Mouse (Mus musculus) common myeloid progenitor, adult 5-6 weeks (primary cell): ENCODE data around the gene Bora. TPM values are rescaled to one million over a fixed set of nuclear protein-coding genes. Genes with fewer than 3 reads are reported as not detected.

Experiments
- ATAC-seq: replicated peaks from 2 replicates; pipeline ENCODE4 v1.8.0; 2016; ENCODE audit warnings: low read depth, mild to moderate bottlenecking, moderate TSS enrichment, inconsistent platforms; ENCODE audit not compliant: poor library complexity, severe bottlenecking
- total RNA-seq: library from RNA; stranded (forward); fragments of 200-1000, 187-1606 nt; gene quantifications from 2 replicates; pipeline ENCODE4 v1.2.3, GENCODE M21; 2017

The Bora gene
- total RNA-seq, 1 experiment from 2014 or later: 54.0 TPM

DNA sequence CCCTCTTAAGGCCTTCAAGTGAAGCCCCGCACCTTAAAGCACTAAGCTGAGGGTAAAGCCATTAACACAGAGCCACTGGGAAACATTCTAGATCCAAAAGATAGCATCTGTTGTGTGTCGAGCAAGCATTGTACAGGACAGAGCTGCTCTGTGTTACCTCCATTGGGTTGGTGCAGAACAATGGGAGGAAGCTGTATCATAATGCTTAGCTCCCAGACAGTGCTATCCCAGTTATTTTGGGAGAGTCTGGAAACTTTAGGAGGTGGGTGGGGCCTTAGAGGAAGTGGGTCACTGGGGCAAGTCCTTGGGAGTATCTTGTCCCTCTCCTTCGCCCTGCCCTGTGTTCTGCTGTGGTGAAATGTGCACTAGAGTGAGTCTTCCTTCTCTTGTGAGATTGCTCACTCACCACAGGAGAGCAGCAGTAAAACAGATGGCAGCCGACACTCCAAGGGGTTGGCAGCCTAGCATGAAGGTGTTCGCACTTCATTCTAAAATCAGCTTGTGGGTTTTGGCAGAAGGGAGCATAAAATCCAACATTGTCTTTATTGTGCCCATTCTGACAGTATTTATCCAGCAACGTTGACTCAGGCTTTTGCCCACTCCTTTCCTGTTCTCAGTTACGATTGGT is 13.1 kb downstream of the Bora start:
- ATAC-seq: no peak

DNA sequence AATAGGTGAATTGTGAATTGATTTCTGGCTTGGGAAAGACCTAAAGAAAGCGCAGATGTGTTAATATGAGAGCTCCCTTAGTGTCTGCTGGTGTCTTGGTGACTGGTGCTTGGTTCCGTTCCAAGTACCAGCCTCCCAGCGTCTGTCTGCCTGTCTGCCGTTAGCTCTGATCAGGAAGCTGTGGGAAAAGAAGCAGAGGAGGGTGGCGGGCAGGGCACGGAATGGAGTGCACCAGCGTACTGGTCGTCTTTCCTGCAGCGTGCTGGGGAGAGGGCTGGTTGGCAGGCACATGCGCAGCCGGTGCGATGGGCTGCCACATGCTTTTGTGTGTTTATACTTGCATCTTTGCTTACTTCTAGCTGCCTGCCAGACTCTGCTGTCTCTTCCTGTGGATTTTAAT is 14.6 kb downstream of the Bora start:
- peak; percentile 52 for ATAC-seq

DNA sequence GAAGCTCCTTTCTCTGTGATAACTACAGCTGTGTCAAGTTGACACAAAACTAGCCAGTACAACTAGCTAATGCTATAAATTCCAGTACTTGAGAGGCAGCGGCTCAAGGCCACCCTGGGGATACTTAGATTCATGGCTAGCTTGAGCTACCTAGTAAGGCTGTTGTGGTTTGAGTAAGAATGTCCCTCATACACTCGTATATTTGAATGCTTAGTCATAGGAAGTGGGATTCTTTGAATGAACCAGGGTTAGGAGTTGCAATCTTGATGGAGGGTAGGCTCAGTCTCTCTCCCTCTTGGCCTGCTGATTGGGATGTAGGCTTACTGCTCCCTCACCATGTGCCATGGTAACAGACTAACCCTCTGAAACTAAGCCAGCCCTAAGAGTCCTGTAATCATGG is 17.1 kb downstream of the Bora start:
- ATAC-seq: no peak

DNA sequence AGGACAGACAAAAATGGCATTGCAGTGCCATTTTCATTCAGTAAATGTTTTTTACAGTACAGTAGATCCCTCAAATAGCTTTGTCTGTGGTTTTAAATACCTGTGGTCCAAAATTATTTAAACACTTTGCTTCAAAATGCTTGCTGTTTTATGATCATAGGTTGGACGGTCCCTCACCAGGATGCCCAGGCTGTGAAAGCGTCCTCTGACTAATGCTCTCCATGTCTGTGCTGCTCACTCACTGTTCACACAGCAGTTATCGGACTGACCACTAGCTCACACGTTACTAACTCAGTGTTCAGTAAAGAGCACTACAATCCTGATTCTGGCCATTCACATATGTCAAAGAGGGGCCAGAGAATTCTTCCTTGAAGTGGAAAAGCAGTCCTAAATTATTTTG is 25.1 kb downstream of the Bora start:
- ATAC-seq: no peak

DNA sequence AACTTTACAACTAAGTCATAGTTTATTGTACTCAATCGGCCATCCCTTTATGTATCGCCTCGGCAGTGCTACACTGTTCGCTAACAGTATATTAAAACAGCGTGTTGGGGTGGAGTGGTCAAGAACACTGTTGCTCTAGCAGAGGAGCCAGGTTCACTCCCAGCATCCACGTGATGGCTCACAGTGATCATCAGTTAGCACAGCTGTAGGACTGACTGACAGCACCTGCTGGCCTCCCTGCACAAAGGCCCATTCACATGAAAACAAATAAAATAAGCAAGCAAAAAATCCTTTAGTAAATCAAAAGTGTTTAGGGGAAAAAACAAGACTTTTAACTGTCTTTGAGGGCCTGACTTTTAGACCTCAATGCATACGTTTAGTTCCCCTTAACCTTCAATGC is 42.9 kb downstream of the Bora start:
- no peak for ATAC-seq

DNA sequence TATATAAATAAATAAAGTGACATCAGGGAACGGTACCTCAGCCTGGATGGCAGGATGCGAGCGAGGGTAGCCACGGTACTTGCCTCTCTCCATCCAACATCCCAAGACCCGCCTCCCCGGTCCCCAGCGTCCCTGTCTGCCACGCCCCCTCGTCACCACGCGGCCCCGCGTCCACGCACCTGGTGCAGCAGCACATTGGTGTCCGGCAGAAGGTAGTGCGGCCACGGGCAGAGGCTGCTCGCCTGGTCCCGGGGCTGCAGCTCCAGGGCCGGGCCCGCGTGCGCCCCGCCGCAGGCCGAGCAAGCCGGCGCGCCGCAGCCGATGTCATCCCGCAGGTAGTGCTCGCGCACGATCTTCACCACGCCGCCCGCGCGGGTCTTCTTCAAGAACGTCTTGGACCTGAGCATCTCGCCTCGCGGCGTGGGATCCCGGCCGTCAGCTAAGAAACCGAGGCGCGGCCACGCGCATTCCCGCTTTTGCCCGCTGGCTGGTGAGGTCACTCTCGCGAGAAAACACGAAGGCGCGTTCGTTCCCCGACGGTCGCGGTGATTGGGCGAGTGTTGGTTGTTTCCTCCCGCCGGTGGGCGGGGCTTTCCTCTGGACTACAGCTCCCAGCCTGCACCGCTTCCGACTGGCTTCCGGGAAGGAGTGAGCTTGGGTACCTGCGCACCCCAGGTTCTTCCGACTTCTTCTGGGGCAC is 53.4 kb downstream of the Bora start, which contains the start of the genes Pibf1 and Dis3:
Pibf1 (plus strand) TSS at position 158 of the 700 bp plus-strand sequence.
Dis3 (minus strand) TSS at position 504 of the 700 bp plus-strand sequence.
- ATAC-seq: peak; percentile 98

DNA sequence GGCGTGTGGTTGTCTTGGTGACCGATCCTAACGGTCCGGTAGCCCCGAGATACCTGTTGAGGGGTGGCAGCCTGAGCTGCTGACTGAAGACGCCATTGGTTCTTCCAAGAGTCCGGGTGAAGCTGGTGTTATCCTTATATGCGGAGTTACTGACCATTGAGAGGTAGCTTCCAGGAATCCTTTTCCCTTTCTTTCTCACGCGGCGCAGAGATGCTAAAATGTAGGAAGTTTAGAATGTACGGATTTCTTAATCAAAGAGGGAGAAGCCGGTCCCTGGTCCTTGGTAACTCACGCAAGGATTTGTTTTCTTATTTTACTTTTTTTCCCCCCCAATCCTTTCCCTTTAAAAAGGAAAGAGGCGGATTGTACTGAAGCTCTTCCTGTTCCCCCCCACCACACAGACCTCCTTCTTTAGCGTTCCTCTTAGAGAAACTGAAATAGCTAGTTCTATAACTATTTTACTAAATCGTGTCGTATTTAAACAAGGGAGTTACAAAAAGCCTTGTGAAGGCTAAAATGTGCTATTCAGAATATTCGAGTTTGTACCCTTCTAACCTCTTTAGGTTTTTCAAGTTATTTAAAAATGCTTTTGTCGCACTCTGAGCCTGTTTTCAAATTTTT is 54.1 kb downstream of the Bora start:
- peak; percentile 36 for ATAC-seq

DNA sequence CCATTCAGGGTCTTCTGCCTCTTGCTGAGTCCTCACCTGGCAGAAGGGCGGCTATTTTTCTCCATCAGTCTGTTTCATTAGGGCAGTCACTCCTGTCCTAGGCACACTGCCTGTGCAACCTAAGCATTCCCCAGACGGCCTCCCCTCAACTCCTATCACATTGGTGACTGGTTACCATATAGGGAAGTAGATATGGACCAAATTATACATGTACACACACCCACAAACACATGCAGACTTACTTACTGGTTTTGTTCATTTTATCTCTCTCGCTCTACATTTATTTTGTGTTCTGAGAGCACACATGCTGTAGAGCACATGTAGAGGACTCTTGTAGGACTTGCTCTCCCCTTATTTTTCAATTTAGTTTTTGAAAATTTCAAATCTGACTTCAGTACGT is 57.0 kb downstream of the Bora start:
- no peak for ATAC-seq

DNA sequence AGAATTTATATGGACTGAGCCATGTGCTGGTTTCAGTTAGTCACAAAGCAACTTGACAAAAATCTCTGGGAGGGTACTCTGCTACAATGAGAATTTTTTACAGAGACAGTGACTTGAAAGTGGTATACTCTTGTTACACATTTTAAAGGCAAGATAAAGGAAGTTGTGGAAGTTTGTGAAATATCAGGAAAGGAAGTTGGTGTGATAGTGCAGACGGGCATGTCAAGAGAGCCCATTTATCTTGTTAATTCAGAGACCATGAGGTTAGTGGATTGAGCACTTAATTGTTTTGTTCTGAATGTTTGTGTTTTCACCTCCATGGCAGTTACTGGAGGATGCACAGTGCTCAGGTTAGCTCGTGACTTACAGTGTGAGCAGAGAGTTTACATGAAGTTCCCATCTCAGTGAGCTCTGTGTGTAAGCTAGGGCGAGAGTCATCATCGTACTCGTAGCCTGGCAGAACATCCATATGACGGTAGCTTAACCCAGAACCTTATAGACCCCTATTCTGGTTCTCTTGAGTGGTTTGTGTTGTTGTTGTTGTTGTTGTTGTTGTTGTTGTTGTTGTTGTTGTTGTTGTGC is 58.6 kb downstream of the Bora start:
- ATAC-seq: no peak

DNA sequence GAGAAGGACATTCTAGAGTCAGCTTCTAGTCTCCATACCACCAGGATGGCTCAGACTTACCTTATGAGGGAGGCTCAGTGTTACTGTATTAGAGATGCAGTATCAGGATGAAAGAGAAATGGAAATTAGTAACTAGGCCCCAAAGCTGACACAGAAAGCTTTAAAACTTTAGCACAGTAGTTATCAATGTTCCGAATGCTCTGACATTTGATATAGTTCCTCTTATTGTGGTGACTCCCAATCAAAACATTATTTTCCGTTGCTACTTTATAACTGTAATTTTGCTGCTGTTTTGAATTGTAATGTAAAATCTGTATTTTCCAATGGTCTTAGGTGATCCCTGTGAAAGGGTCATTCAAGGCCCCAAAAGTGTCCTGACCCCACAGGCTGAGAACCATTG is 60.6 kb downstream of the Bora start:
- no peak for ATAC-seq

DNA sequence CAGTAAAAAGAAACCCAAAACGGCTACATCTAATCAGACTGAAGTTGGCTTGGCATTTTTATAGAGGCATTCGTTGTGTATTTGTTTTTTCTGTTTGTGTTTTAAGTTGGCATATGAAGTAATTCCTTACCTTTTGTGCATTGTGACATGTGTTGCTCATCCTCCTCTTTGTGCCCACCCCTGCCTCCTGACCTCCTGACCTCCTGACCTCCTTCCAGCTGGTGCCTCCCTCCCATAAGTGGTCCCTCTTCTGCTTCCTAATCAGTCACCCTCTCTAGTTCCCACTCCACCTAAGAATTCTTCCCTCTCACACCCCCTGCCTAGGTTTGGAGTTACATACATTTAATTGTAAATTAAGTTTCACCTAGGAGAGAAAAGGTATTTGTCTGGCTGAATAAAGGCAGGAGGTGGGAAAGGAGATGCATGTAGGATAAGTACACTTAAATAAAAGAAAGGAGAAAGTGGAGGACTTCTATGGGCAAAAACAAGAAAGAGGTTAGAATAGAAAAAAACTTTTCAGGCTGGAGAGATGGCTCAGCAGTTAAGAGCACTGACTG is 61.7 kb downstream of the Bora start:
- no peak for ATAC-seq

DNA sequence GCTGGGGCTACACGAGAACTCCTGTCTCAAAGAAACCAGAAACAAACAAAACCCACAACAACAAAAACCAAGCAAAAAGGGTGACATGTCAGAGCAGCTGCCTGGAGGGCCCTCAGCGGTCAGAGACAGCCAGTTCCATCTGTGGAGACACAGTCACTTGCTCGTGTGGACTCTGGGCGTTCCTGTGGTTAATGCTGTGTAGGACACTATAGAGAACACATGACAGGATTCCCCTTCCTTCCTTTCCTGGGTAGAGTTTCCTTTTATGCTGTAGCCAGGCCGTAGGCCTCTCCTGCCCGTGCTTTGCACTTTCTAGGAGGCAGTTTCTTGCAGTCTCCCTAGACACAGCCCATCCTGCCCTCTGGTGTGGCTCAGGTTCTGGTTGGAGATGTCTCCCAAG is 62.7 kb downstream of the Bora start:
- ATAC-seq: peak; percentile 46

DNA sequence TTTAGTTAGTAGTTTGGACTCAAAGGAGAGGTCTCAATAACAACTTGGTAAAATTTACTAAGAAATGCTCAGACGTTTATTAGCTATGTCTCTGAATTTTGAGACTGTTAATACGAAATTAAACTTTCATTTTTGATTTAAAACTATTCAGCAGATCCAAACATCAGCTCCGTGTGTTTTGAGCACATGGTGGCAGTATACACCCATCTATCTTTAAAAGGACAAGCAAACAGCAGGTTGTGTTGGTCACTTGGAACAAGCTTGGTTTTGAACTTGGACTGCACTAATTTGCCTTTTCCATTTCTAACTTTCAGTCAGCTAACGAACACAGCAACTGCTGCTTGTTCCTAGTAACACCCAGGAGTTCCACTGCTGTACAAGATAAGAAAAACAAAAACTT is 71.6 kb downstream of the Bora start:
- ATAC-seq: no peak

DNA sequence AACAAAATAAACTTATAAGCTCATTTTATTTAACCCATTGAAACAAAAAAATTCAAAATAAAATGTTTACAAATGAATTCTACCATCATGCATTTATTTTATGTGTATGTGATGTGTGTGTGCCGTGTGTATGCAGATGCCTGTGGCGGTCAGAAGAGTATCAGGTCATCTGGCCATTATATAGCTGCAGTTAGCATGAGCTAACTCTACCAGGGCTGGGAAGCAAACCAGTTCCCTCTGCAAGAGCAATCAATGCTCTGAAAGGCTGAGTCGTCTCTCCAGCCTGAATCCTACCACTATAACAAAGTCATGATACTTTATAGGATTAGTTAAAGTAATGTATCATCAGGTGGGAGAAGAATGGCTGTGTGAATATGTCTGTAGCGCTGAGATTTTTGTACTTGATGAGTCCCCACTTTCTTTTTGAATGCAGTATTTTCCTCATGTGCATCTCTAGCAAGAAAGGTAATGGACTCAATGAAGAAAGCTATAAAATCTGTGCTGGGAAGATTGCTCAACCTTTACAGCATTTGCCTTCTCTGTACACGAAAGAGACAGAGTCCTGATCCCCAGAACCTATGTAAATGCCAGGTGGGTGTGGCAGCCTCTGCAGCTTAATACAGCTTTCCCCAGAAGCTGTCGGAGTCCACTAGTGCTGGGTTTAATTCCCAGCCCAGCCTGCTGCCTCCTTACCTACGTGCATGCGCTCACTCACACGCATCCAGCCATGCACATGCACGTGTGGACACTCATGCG is 75.7 kb downstream of the Bora start:
- ATAC-seq: no peak

DNA sequence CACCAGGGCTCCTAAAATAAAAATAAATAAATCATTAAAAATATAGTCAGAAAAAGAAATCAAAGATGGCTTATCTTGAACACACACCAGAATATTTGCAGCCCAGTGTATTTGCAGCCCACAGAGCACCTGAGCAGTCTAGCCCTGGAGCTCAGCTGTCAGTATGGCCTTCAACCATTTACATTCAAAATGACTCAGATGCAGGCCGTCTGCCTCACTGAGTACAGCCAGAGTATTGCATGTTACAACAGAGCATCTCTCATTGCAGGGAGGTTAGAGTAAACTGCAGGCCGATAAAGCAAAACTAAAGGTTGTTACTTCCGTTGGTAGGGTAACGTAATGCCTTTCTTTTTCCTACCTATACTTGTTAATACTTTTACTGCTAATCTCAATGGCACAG is 78.1 kb downstream of the Bora start:
- no peak for ATAC-seq

Other genes with a start within 250 kb of the Bora start
- gene Rpl36a-ps1, start 51.9 kb upstream of the Bora start, total RNA-seq: 54.5 and 75.3 TPM in 2 replicates
- gene Mzt1, start 88 bp upstream of the Bora start, total RNA-seq: 54.3 and 68.8 TPM in 2 replicates
- gene Pibf1, start 53.2 kb downstream of the Bora start, total RNA-seq: 49.0 and 54.6 TPM in 2 replicates
- 51.2 and 75.0 TPM in 2 replicates for gene Dis3, start 53.5 kb downstream of the Bora start, total RNA-seq